Mouse (Mus musculus) embryonic facial prominence, embryonic 11.5 days (tissue): ENCODE measurements around the gene Sbf2. TPM values are rescaled to one million over a fixed set of nuclear protein-coding genes. Genes with fewer than 3 reads are reported as not detected.

Source experiments
- ATAC-seq: fragments of 200-750 bp; cut with Nextera tagmentation; replicated peaks from 2 replicates; pipeline ENCODE4 v1.8.0; 2017; ENCODE audit warnings: low read depth; ENCODE audit not compliant: insufficient number of reproducible peaks, low FRiP score, low TSS enrichment
- DNase-seq: peaks from one replicate; pipeline ENCODE4 v3.0.0-alpha.2; 2015; ENCODE audit warnings: low spot score
- H3K27ac ChIP-seq: fragments of 300-500 bp; sonication (generic); replicated peaks from 2 replicates; pipeline ENCODE4 v1.5.1; 2014; ENCODE audit warnings: mild to moderate bottlenecking, low read depth, low read length, control low read depth
- H3K27me3 ChIP-seq: fragments of 300-500 bp; sonication (generic); 2 replicates; pipeline ENCODE4 v1.6.1; 2014; ENCODE audit warnings: mild to moderate bottlenecking, low read length, moderate library complexity, mixed read lengths; ENCODE audit not compliant: control insufficient read depth, insufficient read depth
- H3K36me3 ChIP-seq: fragments of 300-500 bp; sonication (generic); replicated peaks from 2 replicates; pipeline ENCODE4 v1.6.1; 2014; ENCODE audit warnings: low read depth, mild to moderate bottlenecking, low read length, moderate library complexity, mixed read lengths; ENCODE audit not compliant: control insufficient read depth, insufficient read depth
- H3K4me1 ChIP-seq: fragments of 300-500 bp; sonication (generic); 2 replicates; pipeline ENCODE4 v1.6.1; 2014; ENCODE audit warnings: low read length, mixed read lengths; ENCODE audit not compliant: control insufficient read depth, insufficient read depth
- H3K4me2 ChIP-seq: fragments of 300-500 bp; sonication (generic); 2 replicates; pipeline ENCODE4 v1.6.1; 2014; ENCODE audit warnings: low read depth, mild to moderate bottlenecking, control low read depth, low read length, moderate library complexity
- H3K4me3 ChIP-seq: fragments of 300-500 bp; sonication (generic); 2 replicates; pipeline ENCODE4 v1.5.1; 2014; ENCODE audit warnings: low read depth, low read length, control low read depth
- H3K9ac ChIP-seq: fragments of 300-500 bp; sonication (generic); replicated peaks from 2 replicates; pipeline ENCODE4 v1.6.1; 2014; ENCODE audit warnings: mild to moderate bottlenecking, control low read depth, low read length
- H3K9me3 ChIP-seq: fragments of 300-500 bp; sonication (generic); replicated peaks from 2 replicates; pipeline ENCODE4 v1.6.1; 2016; ENCODE audit warnings: mild to moderate bottlenecking, low read length, inconsistent platforms, mixed read lengths; ENCODE audit not compliant: control insufficient read depth
- WGBS: fragments of 180-500 bp; shearing (Covaris S2); extraction: QIAGEN DNeasy Blood & Tissue Kit; methylation state at CpG from one replicate; pipeline ENCODE4 v1.1.7; 2014; 5-methylcytosine and 5-hydroxymethylcytosine counted together
- polyA plus RNA-seq: library from polyadenylated mRNA; unstranded; fragments of >200 nt; fragmentation: Nextera tagmentation; extraction: Ambion mirVana; gene quantifications from 2 replicates; pipeline ENCODE4 v1.2.1, GENCODE M21; 2014

Sbf2 gene
- polyA plus RNA-seq, 1 experiment from 2014 or later, result 25.4 TPM

GRCm38 (mm10) chr7:110585250-110585649 lies 29.5 kb downstream of the Sbf2 start:
- no peak overlapping the region for H3K27ac ChIP-seq
- H3K4me3 ChIP-seq, result no peak overlapping the region
- DNase-seq (no peak), ATAC-seq (no peak)
- no peaks in the 10 kb centered on the region for H3K36me3 ChIP-seq
- no peaks in the 10 kb centered on the region for H3K4me1 ChIP-seq
- H3K4me2 ChIP-seq, result no peak overlapping the region
- H3K9me3 ChIP-seq, result no peaks in the 10 kb centered on the region
- 82% methylated on average over 2 of the region's 2 CpGs for whole genome bisulfite sequencing
- H3K27me3 ChIP-seq, result no peaks in the 10 kb centered on the region
- H3K9ac ChIP-seq, result no peak overlapping the region

- peak; percentile 52; the same call in 1 of the 2 replicates for ATAC-seq
- 66% methylated on average over 2 of the region's 2 CpGs for WGBS
- no peaks in the 10 kb centered on the region for H3K27me3 ChIP-seq
- no peak for DNase-seq
- no peak overlapping the region for H3K27ac ChIP-seq
- no peaks in the 10 kb centered on the region for H3K36me3 ChIP-seq
- H3K4me1 ChIP-seq, result no peaks in the 10 kb centered on the region
- H3K9ac ChIP-seq, result no peak overlapping the region
- H3K9me3 ChIP-seq, result no peaks in the 10 kb centered on the region
- H3K4me2 ChIP-seq, result no peak overlapping the region
- H3K4me3 ChIP-seq, result no peak overlapping the region
Observed at GRCm38 (mm10) chr7:110584159-110584558, 30.6 kb downstream of the Sbf2 start.

GRCm38 (mm10) chr7:110583705-110584104 lies 31.0 kb downstream of the Sbf2 start:
- Histone ChIP-seq H3K4me2 (no peak overlapping the region), H3K4me1 (no peaks in the 10 kb centered on the region), H3K4me3 (no peak overlapping the region), H3K27me3 (no peaks in the 10 kb centered on the region), H3K36me3 (no peaks in the 10 kb centered on the region), H3K27ac (no peak overlapping the region), H3K9ac (no peak overlapping the region), H3K9me3 (no peaks in the 10 kb centered on the region)
- DNase-seq, result no peak
- 90% methylated on average over 3 of the region's 3 CpGs for WGBS
- ATAC-seq, result no peak; the same call in 1 of the 2 replicates

- 85% methylated on average over 4 of the region's 4 CpGs for WGBS
Observed at GRCm38 (mm10) chr7:110565815-110566549, 48.7 kb downstream of the Sbf2 start.

GRCm38 (mm10) chr7:110561647-110562046 lies 53.1 kb downstream of the Sbf2 start:
- H3K36me3 ChIP-seq, result no peaks in the 10 kb centered on the region
- no peaks in the 10 kb centered on the region for H3K4me1 ChIP-seq
- H3K9me3 ChIP-seq, result no peaks in the 10 kb centered on the region
- H3K27me3 ChIP-seq, result no peaks in the 10 kb centered on the region
- no peak overlapping the region for H3K27ac ChIP-seq
- H3K9ac ChIP-seq, result no peak overlapping the region
- no peak overlapping the region for H3K4me3 ChIP-seq
- 85% methylated on average over 1 of the region's 1 CpGs for WGBS
- no peak for ATAC-seq
- DNase-seq, result no peak
- no peak overlapping the region for H3K4me2 ChIP-seq

More at GRCm38 (mm10) chr7:110565815-110566549, 48.7 kb downstream of the Sbf2 start:
- H3K4me2 ChIP-seq, result no peak overlapping the region
- no peak for DNase-seq
- no peak for ATAC-seq
- no peaks in the 10 kb centered on the region for H3K36me3 ChIP-seq
- H3K4me1 ChIP-seq, result no peaks in the 10 kb centered on the region
- no peaks in the 10 kb centered on the region for H3K9me3 ChIP-seq
- H3K27me3 ChIP-seq, result no peaks in the 10 kb centered on the region
- no peak overlapping the region for H3K27ac ChIP-seq
- no peak overlapping the region for H3K9ac ChIP-seq
- H3K4me3 ChIP-seq, result no peak overlapping the region

- Histone ChIP-seq H3K27ac (no peak overlapping the region), H3K9ac (no peak overlapping the region), H3K9me3 (no peaks in the 10 kb centered on the region), H3K4me2 (no peak overlapping the region), H3K27me3 (no peaks in the 10 kb centered on the region), H3K4me1 (no peaks in the 10 kb centered on the region), H3K4me3 (no peak overlapping the region), H3K36me3 (no peaks in the 10 kb centered on the region)
- DNase-seq (no peak), ATAC-seq (no peak)
Observed at GRCm38 (mm10) chr7:110557001-110557400, 57.7 kb downstream of the Sbf2 start.

- H3K9ac ChIP-seq, result no peak overlapping the region
- H3K27ac ChIP-seq, result no peak overlapping the region
- H3K4me1 ChIP-seq, result no peaks in the 10 kb centered on the region
- H3K9me3 ChIP-seq, result no peaks in the 10 kb centered on the region
- ATAC-seq, result no peak
- no peak overlapping the region for H3K4me2 ChIP-seq
- peak; percentile 41 for DNase-seq
- H3K36me3 ChIP-seq, result no peaks in the 10 kb centered on the region
- H3K27me3 ChIP-seq, result no peaks in the 10 kb centered on the region
- H3K4me3 ChIP-seq, result no peak overlapping the region
Observed at GRCm38 (mm10) chr7:110556221-110556620, 58.5 kb downstream of the Sbf2 start.

- no peaks in the 10 kb centered on the region for H3K27me3 ChIP-seq
- no peaks in the 10 kb centered on the region for H3K4me1 ChIP-seq
- H3K27ac ChIP-seq, result no peak overlapping the region
- DNase-seq, result no peak
- no peak overlapping the region for H3K4me3 ChIP-seq
- no peak for ATAC-seq
- WGBS, result 94% methylated on average over 1 of the region's 1 CpGs
- no peaks in the 10 kb centered on the region for H3K9me3 ChIP-seq
- no peak overlapping the region for H3K4me2 ChIP-seq
- no peak overlapping the region for H3K9ac ChIP-seq
- no peaks in the 10 kb centered on the region for H3K36me3 ChIP-seq
Observed at GRCm38 (mm10) chr7:110555260-110555659, 59.5 kb downstream of the Sbf2 start.
